Mouse (Mus musculus) spleen, postnatal 10 days (tissue): ENCODE results near the gene Tmem104.

ENCODE experiments used
- DNase-seq, 2 experiments: peaks; one replicate each; pipeline ENCODE4 v3.0.0; 2021 to 2022; ENCODE audit warnings: low spot score in 2 of 2

The Tmem104 gene

DNA sequence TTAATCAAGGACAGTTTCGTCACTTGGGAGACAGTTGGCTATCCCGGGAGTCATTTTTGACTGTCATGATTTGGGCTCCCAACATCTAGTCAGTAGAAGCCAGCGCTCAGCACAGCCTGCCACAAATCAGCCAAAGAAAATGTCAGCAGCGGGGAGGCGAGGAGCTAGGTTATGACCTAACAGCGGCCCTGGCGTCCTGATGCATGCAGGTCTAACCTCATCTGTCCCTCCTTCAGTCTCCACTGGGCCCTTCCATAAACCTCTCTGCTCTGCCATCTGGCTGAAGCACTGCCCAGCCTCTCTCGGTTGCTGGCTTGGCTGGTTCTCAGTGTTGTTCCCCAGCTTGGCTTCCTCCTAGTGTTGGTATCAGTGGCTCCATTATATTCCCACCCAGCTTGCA, 95.0 kb downstream of the Tmem104 start:
- no peak for DNase-seq

DNA sequence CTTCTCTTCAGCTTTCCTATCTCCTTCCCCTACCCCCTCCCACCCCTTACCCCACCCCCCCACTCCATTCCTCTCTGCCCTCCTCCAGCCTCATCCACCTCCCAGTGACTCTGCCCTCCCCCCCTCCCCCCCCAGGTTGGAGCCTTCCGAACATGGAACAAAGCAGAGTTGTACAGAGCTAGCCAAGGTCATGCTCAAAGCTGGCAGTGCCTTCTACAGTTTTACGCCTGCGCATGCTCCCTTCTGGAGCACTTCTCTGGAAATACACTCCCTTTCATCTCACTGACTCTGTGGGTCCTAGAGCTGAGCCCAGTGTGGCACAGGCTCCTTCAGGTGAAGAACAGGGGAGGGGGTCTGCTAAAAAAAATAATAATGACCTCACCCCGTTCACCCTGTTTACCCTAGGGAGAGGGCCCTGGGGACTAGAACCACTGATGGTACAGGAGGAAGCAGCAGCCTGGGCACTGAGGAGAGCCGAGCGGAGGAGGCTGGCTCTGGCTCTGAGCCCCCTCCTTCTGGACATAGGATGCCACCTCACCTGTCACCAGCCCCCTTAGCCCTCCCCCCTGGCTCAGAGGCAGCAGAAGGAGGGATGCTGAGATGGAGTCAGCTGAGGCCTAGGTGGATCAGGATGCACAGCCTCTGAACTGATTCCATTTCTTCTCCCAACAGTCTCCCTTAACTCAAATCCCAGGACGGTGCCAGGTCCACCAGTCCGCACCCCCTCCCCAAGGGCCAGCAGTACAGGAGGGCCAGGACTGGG, 95.6 kb downstream of the Tmem104 start:
- no peak for DNase-seq

DNA sequence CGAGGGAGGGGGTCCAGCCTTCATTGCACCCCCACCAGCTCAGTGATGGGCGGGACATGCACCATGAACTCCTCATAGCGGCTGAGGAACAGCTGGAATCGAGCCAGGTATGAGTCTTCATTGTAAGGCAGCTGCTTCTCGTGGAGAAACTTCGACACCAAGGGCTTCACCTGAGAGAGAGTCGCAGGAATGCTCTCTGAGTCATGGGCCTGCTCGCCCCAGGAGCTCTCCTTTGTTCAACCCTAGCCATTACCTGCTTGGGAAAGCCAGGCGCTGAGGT, 96.1 kb downstream of the Tmem104 start:
- no peak for DNase-seq

DNA sequence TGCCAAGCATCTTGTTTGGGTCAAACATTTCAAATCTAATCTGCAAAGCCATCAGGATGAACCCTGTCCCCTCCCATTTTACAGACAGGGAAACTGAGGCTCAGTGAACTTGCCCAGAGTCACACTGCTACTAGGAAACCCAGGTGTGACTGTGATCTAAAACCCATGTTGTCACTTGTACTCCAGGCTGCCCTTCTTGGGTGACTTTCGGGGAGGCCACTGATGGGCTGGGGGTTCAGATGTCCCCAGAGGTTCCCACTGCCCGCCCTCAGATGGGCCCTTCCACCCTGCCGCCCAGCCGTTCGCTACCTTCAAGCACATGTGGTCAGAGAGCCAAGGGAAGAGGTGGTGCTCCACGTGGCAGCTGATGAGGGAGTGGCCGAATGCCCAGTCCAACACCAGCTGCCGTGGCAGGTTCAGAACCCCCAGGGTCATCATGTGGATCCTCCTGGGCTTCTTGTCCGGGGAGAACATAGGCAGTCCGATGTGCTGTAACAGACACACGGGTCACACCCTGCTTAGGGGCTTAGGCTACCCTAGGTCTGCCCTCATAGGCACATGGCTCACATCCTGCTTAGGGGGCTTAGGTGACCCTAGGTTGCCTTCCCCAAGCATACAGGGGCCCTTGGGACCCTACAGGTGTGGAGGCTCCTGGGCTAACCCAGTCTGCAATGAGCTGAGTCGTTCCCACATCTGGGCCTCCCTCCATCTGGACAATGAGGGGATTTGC, 96.8 kb downstream of the Tmem104 start:
- no peak for DNase-seq

DNA sequence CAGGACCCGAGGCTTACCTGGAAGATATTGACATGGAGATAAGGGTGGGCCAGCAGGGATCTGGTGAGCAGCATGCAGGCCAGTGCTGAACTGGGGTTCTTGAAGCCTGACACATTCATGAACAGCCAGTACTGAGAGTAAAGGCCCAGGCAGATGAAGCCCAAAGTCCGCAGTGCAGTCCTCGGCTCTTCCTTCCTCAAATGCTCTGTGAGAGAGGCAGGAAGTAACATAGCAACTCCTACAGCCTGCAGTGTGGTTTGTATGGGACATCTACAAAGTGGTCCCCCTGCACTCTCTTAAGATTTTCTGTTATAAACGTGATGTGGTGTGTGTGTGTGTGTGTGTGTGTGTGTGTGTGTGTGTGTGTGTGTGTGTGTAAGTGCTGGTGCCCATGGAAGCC, 98.0 kb downstream of the Tmem104 start:
- DNase-seq = no peak

DNA sequence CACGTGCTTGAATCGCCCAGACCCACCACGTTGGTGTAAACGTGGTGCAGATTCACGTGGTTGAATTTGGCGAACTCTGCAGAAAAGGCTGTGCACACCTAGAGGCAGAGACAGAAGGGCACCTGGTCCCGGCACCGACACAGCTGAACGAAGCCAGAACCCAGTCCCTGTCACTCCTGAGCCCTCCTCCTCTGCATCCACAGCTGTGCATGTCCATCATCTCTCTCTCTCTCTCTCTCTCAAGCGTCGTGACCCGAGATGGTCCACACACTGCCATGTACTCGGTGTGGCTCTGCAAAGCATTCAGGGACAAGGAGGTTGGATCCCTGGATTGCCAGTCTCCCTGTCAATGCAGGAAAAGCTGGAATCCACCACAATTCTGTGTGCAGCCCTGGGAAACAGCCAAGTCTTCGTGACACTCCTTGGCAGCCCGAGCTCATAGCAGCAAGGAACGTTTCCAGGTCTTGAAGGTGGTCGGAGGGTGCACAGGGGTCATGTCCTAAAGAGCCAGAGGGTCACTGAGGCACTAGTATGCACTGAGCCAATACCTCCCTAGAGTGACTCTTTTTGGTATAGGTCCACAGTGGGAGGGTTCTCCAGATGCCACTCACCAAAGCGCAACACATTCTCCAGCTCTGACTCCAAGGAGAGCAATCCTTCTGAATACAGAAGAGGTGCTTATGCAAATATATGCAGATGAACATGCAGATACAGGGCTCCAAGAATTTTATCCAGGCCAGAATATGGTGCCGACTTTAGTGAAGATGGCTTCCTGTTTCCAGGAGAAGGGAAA, 99.1 kb downstream of the Tmem104 start:
- no peak for DNase-seq

DNA sequence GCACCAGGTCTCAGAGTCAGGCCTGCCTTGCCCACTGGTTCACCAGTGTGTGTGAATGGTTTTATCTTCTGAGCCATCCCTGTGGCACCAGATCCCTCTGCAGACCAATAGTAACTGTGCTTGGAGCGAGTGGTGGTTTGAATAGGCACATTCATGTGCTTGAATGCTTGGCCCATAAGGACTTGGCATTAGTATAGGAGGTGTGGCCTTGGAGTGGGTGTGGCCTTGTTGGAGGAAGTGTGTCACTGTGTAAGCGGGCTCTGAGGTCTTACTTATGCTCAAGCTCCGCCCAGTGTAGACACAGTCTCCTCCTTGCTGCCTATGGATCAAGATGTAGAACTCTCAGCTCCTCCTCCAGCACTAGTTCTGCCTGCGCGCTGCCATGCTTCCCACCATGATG, 100.1 kb downstream of the Tmem104 start:
- DNase-seq = no peak

DNA sequence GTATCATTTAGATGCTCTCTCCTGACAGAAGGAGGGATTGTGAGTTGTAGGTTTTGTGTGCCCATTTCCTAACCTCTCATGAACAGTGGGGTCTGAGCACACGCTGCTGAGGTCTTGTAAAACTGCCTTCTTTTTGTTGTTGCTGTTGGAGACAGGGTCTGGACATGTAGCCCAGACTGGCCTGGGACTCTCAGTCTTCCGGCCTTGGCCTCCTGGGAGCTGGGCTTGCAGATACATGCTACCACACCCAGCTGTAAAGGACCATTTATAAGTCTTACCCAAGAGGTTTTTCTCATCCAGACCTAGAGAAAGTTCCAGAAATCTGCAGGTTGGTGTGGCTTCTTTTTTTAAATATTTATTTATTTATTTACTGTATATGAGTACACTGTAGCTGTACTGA, 101.0 kb downstream of the Tmem104 start:
- no peak for DNase-seq

DNA sequence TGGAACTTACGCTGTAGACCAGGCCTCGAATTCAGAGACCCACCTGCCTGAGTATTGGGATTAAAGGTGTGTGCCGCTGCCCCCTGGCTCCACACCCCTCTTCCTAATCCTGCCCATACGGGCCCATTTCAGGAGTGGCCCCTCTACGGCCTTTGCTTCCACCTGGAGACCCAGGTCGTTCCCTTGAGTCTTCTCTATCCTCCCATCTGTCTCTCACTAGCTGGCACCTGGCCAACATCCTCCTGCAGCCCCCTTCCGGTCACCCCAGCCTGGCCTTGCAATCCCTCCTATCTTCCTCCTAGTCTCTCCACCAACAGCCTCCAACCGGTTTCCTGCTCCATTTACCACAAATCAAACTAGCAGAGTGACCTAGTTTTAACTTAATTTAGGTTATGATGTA, 102.6 kb downstream of the Tmem104 start:
- no peak for DNase-seq

DNA sequence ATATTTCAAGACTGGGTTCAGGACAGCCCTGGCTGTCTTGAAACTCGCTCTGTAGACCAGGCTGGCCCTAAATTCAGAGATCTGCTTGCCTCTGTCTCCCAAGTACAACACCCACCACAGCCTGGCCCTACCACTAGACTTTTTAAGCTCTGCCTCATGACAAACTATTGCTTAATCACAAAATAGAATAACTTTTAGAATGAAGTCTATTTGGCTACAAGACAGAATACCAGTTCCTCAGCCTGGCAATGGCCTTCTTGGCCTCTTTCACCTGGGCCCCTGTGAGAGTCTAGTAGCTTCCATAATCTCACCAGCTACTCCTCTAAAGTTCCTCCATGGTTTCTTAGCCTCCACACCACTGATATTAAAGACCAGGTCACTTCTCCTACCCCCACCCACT, 103.0 kb downstream of the Tmem104 start:
- no peak for DNase-seq

DNA sequence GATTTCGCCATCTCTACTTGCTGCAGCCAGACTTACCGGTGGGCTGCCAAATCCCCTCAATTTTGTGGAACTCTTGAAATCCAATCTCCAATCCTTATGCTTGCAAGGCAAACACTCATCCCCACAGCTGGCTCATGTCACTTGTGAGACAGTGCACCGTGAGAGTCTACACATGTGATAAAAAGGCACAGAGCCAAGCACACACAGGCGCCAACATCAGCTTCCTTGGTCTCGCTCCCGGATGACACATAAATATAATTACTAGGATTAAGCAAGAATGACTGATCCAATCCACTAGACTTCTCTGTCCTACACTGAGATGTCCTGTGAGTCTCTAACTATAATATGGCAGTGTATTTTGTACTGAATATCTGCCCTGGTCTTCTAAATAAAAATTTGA, 103.6 kb downstream of the Tmem104 start:
- no peak for DNase-seq

DNA sequence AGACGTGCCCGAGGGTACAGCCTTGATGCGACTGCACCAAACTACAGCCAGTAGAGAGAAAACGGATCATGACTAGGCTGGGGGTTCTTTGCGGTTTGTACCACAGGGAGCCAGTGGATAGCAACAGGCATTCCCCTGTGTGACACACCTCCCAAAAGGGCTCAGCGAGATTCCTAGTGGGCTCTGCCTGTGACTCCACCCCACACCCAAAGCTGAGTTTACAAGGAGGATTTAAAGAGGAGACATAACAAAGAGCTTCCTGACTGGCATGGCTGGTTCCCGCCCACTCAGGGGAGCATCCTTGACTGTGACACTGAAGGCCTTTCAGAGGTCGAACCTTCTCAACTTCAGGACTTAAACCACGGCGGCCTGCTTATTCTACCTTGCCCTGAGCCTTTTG, 104.2 kb downstream of the Tmem104 start:
- no peak for DNase-seq

DNA sequence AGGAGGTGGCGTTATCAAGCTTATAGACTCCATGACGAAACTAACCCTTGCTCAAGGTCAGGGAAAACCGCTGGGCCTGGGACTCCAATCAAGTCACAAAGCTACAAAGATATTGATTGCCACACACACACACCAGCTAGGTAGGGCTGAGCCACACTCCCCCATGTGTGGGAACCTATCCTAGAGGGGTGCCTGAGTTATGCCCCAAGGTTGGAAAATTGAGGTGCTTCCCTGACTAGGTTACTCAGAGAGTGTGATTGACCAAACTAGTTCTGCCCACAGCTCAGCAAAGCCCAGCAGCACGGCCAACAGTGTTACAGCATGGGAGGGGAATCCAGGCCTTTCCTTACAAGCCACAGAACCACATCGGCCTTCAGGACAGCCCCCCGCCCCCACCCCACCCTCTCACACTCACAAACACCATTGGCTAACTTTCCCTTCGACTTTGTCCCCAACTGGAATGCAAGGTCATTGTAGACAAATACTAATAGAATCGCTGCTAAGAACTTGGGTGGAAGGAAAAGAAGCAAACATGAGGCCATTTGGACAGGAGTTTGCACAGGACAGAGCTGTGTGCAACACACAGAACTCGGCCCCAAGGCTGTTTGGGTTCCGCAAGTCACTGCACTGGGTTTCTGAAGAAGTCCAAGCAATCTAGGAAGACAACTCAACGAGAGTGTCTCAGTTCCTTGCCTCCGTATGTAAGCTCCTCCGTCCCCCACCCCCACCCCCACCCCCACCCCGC, 105.5 kb downstream of the Tmem104 start:
- no peak for DNase-seq

DNA sequence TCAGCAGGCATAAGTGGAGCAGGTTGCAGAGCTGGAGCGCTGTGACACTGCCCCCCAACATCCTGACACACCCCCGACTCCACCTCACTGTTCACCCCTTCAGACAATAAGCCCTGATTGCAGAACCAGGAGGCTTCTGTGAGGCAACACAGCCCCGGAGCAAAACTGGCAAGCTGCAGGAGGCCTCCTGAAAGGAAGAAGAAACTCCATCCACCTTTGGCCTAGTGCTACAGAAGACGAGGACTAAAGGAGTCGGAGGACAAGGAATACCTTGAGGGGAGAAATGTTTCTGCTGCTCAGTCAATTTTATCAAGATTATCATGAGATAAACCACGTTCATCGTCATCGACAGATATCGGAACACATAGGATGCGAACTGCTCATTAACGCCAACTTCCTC, 108.7 kb downstream of the Tmem104 start:
- no peak for DNase-seq
